Mouse (Mus musculus) brain, embryonic 14.5 days (tissue): Measurements from ENCODE around the gene Cd36.

Source experiments
- CTCF ChIP-seq: fragments of 200-500 bp; IDR thresholded peaks from 2 replicates; pipeline ENCODE4 v1.5.1; 2012; ENCODE audit warnings: inconsistent platforms, mild to moderate bottlenecking, moderate library complexity, borderline replicate concordance; ENCODE audit not compliant: insufficient read depth, insufficient read length; ENCODE audit errors: extremely low read depth
- POLR2A ChIP-seq: fragments of 200-500 bp; IDR thresholded peaks from 2 replicates; pipeline ENCODE4 v1.6.1; 2012; ENCODE audit warnings: mild to moderate bottlenecking, inconsistent platforms, borderline replicate concordance; ENCODE audit not compliant: poor library complexity, insufficient read depth, insufficient read length, severe bottlenecking; ENCODE audit errors: extremely low read depth

DNA sequence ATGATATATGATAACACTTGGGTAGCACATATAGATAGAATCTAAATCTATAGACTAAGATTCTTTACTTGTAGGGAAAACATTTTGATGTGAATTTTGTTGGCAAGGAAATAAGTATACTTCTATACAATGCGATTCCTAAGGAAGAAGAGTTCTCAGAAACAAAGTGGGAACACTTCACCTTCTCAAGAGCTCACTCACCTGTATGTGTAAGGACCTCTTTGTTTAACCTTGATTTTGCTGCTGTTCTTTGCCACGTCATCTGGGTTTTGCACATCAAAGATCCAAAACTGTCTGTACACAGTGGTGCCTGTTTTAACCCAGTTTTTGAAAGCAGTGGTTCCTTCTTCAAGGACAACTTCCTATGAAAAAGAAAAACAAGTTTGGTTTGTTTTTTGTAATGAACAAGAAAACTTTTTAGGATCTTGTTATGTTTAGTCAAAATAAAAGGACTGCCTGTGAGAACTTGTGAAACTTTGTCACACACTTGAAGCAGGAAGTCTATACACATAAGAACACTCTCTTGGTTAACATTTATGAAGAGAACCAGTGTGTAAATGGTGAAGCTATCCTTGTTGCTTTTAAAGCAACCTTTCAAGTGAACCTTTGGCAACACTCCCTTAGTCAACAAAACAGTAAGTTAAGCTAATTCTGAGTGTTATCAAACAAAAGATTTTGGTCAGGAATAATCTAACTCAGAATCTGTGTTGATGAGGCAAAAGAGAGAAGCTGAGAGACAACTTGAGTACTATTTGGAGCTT lies 68.2 kb downstream of the Cd36 start:
- no peak for TF ChIP-seq CTCF
- no peak for TF ChIP-seq POLR2A
